Mouse (Mus musculus): ENCODE measurements around the gene Dnajb6.

The Dnajb6 gene

DNA sequence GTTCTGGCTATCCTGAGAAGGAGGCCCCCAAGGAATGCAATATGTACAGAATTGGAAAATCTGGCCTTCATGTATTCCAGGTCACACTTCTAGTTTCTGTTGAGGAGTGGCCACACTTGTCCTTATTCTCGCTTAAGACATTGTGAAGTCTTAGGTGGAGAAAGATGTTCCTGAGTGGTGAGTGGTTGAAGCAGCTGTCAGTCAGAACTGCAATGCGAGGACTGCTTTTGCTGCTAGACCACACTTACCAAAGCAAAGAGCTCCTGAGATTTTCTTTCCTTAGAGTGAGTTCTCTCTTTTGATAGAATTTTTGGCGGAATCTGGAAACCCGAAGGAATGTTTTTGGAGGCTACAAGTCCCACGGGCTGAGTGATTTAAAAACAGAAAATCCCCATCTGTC, 112.0 kb downstream of the Dnajb6 start:
- in situ Hi-C loops (cut with MboI, MseI): no loop called here

DNA sequence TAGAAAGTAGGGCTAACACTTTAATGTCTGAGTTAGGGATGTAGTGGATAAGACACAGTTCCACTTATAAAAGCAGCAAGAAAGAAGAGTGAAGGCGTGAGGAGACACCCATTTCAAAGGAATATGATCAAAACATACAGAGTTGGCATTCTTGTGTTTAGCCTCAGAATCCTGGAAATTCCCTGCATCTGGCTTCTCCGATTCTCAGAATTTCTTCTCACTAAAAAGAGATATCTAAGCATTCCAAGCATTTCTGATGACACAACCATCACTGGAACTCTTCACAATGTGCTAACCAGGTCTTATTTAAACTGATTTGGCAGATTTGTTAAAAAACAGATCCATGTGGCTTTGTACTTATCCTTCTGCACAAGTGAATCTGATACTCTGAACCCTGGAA, 112.6 kb downstream of the Dnajb6 start:
- in situ Hi-C loops (cut with MboI, MseI): no loop called here

- in situ Hi-C loops (cut with MboI, MseI): no loop called here
These were observed 116.9 kb downstream of the Dnajb6 start for GRCm38 (mm10) chr5:29852376-29852775.

DNA sequence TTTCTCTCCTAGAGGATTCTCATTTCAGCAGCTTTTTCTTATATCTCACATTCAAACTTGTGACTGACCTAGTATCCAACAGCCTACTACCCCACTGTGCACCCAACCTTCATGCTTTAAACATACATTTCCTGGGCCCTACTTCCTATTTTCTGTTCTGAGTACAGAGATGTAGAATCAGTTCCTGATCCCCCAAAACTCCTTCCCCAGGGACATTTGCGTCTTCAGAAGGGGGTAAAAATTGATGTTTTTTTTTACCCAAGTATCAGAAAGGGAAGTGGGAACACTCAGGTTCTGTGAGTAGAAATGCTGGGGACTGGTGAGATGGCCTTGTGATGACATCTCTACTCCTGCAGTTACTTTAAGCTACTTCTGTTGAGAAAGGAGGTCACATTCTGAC, 117.5 kb downstream of the Dnajb6 start:
- in situ Hi-C loops (cut with MboI, MseI): no loop called here

DNA sequence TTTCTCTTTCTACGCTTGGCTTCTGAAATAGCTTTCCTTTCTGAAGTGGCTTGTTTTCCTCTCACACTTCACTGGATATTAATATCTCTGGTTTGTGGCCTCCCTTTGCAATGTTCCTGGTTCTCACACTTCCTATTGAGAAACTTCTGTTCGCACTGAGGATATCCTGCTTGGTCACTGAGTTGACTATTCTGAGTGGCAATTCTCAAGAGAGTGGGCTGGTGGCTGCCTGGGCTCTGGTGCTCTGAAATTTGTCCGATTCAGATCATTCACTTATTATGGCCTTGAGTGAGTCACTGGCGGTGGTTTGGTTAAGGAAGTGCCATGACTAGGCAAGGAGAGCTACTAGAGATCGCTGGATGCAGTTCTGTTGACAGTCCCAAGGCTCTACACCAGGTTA, 118.9 kb downstream of the Dnajb6 start:
- in situ Hi-C loops (cut with MboI, MseI): no loop called here

DNA sequence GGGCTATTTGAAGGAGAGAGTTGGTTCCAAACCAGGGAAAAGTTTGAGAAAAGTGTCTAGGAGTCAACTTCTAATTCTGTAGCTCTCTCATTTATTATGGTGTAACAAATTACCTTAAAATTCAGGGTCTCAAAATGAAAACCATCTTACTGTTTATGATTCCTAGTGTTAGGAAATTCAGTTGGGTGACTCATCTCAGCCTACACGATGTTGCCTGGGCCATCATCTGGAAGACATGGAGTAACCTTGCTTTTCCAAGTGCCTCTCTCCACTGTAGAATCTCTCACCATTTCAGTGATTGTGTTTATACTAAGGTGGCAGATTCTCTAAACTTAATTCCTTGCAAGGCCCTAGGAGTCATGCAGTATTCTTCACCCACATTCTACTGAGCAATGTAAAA, 119.5 kb downstream of the Dnajb6 start:
- in situ Hi-C loops (cut with MboI, MseI): no loop called here

DNA sequence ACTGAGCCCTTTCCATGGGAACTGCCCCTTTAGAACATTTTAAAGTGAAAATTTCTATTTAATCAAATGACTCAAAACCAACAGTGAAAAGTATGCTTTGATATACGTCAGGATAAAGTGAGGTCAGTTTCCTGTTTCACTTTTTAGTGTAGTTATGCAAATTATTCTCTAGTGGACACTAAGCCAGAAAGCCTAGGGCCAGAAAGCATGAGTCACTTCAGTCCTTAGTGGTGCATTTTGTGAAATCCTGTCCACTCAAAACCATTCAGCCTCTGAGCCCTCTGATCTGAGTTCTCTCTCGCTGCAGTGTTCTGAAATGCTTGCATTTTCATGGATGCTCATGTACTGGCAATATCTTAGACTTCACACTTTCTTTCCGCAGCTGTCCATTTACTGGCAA, 126.0 kb downstream of the Dnajb6 start:
- in situ Hi-C loops (cut with MboI, MseI): no loop called here

DNA sequence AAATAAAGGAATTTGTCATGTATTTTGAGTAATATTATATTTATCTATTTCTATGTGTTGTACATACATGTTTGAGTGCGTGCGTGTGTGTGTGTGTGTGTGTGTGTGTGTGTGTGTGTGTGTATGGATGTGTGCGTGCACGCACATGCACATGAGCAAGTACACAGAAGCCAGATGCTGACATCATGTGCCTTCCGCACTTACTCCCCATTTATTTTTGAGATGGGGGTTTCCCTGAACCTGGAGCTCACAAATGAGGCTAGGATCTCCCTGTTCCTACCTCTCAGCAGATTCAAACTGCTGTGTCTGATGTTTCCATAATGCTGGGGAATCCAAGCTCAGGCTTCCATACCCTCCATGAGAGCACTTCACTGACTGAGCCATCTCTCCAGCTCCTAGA, 126.9 kb downstream of the Dnajb6 start:
- in situ Hi-C loops (cut with MboI, MseI): no loop called here

GRCm38 (mm10) chr5:29864291-29864737, 128.8 kb downstream of the Dnajb6 start:
- in situ Hi-C loops (cut with MboI, MseI): no loop called here

DNA sequence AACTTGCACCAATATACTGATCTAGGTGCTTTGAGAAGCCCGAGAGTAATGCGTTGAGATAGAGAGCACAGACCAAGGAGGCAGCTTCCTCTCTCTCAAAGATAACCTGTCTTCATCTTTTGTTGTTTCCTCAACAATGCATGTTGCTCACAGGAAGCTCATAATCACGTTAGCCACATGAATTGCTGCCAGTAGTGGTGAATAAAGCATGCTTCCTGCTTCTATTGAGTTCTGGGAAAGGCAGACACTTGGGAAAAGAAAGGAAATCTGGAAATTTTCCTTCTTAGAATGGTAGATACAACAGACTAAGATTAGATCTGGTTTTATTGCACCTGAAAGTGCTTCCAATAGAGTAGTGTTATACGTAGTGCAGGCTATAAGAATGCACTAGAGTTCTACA, 129.5 kb downstream of the Dnajb6 start:
- in situ Hi-C loops (cut with MboI, MseI): no loop called here

All from T-helper 17 cell (primary cell).